Mouse (Mus musculus) skeletal muscle tissue, adult 2 months (tissue): ENCODE data around the gene Arl11.
A peak's percentile ranks its signal among the peaks of the same experiment; 100 is the strongest.

ENCODE experiments used
- DNase-seq: peaks from one replicate; pipeline ENCODE4 v3.0.0-alpha.2; 2012; ENCODE audit warnings: low read depth, low spot score

Arl11 gene

DNA sequence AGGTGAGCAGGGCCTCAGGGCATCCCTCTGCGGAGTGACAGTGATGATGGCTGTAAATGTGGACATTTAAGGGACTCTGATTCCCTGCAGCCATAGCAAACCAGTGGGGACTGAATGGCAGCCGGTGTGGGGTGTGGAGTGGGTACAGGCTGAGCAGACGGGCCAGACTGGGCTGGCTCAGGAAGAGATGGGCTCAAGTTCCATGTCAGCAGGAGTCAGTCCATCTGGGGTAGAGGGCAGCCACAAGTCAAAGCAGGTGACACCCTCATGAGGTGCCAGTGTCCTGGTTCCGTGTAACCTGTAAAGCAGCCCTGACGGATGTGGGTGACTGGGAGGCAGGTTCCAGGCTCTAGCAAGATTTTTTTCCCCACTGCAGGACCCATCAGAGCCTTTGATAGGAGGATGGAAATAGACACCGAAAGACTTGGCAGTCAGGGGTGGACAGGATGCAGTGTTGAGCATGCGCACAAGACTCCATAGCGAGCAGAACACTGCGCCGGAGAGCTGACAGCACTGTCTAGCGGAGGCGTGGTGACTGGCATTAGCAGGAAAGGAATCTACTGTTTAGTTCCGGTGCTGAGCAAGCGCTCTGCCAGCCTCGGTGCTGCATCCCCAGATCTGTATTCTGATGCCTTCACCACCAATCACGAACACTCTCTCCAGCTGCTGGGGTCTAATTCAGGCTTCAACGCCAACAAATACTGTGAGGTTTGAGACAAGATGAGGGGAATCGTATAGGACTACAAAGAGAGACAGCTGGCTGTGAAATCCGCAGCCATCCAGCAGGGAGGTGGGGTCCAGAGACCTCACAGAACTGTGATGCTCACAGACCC is 18.3 kb downstream of the Arl11 start:
- DNase-seq, result peak; percentile 94

DNA sequence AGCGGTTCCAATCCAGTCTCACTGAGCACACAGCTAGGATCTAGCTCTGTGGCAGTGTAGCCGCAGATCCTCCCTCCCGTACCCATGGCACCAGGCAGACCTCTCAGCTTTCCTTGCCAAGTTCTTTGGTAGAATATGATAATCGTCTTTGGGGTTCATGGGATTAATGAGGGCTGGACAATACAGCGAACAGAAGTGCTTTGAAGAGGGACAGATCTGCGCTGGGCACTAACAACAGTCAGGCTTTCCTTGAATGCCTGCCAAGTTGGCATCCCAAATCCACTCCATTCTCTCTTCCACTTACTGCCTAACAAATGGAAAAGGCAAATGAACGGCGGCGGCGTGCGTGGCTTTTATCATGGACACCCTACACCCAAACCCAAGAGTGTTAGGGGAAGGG is 21.0 kb downstream of the Arl11 start:
- DNase-seq, result no peak

DNA sequence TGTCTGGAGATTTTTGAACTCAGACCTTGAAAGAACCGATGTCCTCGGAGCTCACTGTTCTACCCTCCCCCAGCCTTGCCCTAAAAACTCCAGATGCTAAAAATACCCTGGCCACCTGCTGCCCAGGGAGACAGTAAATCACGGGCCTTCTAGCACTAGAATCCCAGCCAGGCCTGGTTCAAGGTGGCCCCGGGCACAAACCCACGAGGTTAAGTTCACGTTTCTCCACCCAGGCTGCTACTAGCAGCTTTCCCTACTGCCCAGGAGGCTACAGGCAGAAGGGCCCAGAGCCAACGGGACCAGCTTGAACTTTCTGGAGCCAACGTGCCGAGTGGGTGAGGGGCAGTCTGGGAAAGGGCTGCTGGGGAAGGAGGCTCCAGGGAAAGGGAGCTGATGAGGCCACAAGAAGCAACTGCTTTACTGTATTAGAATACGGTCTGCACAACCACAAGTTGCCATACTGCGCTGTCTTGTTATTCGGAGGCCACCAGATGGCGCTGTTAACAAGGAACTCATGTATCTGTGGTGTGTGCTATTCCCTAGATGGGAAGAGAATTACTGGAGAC is 21.5 kb downstream of the Arl11 start:
- DNase-seq, result peak; percentile 92

DNA sequence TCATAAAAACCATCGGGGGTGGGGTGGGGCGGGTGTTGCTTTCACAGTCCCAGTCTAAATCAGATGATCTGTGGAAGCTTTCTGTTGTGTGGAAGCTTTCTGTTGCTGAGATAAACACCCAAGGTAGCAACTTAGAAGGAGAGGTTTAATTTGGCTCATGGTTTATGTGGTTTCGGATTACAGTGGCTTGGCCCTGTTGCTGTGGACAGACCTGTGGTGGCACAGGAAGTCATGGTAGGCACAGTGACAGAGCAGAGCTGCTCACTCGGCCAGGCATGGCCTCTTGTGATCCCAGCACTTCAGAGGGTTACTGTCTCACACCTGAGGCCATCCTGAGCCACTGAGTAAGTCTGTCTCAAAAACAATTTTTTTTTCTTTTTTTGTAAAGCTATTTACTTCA is 29.8 kb downstream of the Arl11 start:
- DNase-seq, result no peak

DNA sequence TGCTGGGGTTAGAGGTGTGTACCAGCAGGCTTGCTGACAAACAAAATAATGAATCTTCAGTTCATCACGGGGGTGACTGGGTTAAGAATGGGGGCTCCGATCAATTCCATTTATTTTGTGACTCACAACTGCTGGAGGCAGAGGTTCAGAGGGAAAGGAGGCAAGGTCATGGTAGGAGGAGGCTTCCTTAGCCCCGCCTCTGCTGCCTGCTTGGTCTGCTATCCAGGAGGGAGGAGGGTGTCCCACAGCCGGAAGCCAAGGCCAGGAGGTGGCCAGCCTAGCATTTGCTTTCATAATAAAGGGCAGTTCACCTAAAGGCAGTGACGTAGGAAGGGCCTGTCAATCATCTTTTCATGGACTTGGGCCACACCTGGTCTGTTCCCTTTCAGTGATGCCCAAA is 35.0 kb downstream of the Arl11 start:
- DNase-seq, result no peak

- no peak for DNase-seq
Observed at GRCm38 (mm10) chr14:61346827-61347698, 37.5 kb downstream of the Arl11 start.

- no peak for DNase-seq
Observed at GRCm38 (mm10) chr14:61349876-61350275, 40.3 kb downstream of the Arl11 start.

GRCm38 (mm10) chr14:61350808-61351207 is 41.3 kb downstream of the Arl11 start:
- no peak for DNase-seq

DNA sequence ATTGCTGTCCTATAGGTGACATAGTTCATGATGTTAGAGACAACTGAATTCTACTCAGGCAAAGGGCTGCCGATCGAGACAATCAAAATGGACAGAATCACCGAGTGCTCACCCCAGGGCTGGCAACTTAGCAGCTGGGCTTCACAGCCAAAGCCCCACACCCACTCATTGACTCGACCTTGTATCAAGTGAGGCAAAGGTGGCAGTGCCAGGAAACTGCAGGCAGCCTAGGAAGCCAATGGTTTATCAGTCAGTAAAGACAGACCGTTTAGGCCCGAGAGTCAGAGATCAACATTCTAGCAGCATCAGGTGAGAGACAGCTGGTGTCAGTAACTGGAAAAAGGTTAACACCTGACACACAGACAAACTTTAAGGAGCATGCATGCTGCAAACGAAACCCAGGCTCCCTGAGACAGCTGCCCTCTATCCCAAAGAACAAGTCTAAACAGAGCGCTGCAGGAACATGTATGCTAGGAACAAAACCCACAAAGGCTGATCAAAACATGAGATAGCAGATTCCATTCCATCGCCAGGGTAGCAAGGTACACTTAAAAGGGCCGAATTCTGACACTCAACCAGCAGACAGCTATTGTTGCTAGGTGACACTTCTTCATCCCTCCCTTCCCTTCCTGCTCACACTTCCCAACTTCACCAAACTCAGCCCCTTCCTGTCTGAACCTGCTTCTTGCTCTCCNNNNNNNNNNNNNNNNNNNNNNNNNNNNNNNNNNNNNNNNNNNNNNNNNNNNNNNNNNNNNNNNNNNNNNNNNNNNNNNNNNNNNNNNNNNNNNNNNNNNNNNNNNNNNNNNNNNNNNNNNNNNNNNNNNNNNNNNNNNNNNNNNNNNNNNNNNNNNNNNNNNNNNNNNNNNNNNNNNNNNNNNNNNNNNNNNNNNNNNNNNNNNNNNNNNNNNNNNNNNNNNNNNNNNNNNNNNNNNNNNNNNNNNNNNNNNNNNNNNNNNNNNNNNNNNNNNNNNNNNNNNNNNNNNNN is 45.0 kb downstream of the Arl11 start:
- DNase-seq, result no peak

- peak; percentile 90 for DNase-seq
Observed at GRCm38 (mm10) chr14:61360131-61360980, 50.8 kb downstream of the Arl11 start, which contains the start of gene Ebpl. Ebpl (minus strand) TSS chr14:61360439.

- DNase-seq, result no peak
Observed at GRCm38 (mm10) chr14:61360981-61361511, 51.5 kb downstream of the Arl11 start.
